Mouse (Mus musculus) heart, embryonic 13.5 days (tissue): ENCODE data around the gene Irf3. TPM values are rescaled to one million over a fixed set of nuclear protein-coding genes. Genes with fewer than 3 reads are reported as not detected.

Source experiments
- ATAC-seq: fragments of 200-750 bp; cut with Nextera tagmentation; 2 replicates; pipeline ENCODE4 v1.8.0; 2017; ENCODE audit warnings: moderate TSS enrichment; ENCODE audit not compliant: insufficient number of reproducible peaks, low FRiP score, low TSS enrichment; ENCODE audit errors: extremely low read depth
- H3K27ac ChIP-seq: fragments of 300-500 bp; sonication (generic); replicated peaks from 2 replicates; pipeline ENCODE4 v1.5.1; 2015; ENCODE audit warnings: moderate library complexity, mild to moderate bottlenecking, inconsistent platforms
- H3K27me3 ChIP-seq: fragments of 300-500 bp; sonication (generic); replicated peaks from 2 replicates; pipeline ENCODE4 v1.6.1; 2015; ENCODE audit warnings: mild to moderate bottlenecking, inconsistent platforms
- H3K36me3 ChIP-seq: fragments of 300-500 bp; sonication (generic); 2 replicates; pipeline ENCODE4 v1.6.1; 2015; ENCODE audit warnings: mild to moderate bottlenecking, inconsistent platforms
- H3K4me1 ChIP-seq: fragments of 300-500 bp; sonication (generic); 2 replicates; pipeline ENCODE4 v1.6.1; 2015; ENCODE audit warnings: inconsistent platforms
- H3K4me2 ChIP-seq: fragments of 300-500 bp; sonication (generic); 2 replicates; pipeline ENCODE4 v1.6.1; 2015; ENCODE audit warnings: inconsistent platforms, mild to moderate bottlenecking, moderate library complexity
- H3K4me3 ChIP-seq: fragments of 300-500 bp; sonication (generic); 2 replicates; pipeline ENCODE4 v1.5.1; 2015; ENCODE audit warnings: moderate library complexity, mild to moderate bottlenecking, inconsistent platforms
- H3K9ac ChIP-seq: fragments of 300-500 bp; sonication (generic); 2 replicates; pipeline ENCODE4 v1.6.1; 2015; ENCODE audit warnings: inconsistent platforms, mild to moderate bottlenecking, moderate library complexity
- H3K9me3 ChIP-seq: fragments of 300-500 bp; sonication (generic); 2 replicates; pipeline ENCODE4 v1.6.1; 2016; ENCODE audit warnings: inconsistent platforms
- WGBS: fragments of 180-500 bp; shearing (Covaris S2); methylation state at CpG from one replicate; pipeline ENCODE4 v1.1.7; 2015; ENCODE audit warnings: mixed read lengths; 5-methylcytosine and 5-hydroxymethylcytosine counted together
- polyA plus RNA-seq: library from polyadenylated mRNA; unstranded; fragments of >200 nt; fragmentation: Nextera tagmentation; extraction: Ambion mirVana; gene quantifications from 2 replicates; pipeline ENCODE4 v1.2.1, GENCODE M21; 2015

Irf3 gene
- polyA plus RNA-seq, 1 experiment from 2014 or later, result 63.6 TPM

DNA sequence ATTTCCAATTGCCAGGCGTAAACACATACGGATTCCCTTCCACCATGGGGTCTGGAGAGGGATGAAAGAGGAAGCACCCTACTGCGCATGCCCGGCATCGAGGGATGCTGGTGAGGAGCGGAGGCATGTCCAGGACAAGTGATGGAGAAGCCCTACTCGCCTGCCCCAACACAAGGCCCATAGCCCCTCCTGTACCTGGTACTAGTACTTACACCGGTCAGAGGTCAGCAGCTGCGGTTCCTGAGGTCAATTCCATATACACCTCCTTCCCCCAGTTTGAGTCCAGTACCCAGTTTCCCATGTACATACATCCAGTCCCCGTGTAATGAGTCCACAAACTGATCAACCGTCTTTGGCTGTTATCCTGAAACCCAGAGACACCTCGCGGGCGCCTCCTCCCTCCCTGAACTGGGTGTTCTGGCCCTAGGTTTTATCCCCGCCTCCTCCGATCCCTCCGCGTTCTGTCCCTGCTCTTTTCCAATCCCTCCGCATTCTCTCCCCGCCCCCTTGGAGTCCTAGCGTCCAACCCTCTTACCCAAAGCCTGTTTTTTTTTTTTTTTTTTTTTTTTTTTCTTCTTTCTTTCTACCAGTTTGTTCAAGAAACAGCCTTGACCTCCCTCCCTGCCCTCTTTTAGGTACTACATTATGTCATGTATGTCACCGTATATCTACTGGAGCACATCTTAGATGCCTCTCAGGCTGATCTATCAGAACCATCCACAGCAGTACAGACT lies 22.9 kb upstream of the Irf3 start, which contains the start of gene Cpt1c:
Cpt1c (minus strand) TSS at position 469 of the 734 bp plus-strand sequence.
- peak within 1 kb of the TSS; percentile 76 for H3K4me2 ChIP-seq
- H3K36me3 ChIP-seq, result peaks cover 44% of the 10 kb centered on the region
- H3K9ac ChIP-seq, result peak within 1 kb of the TSS; percentile 77
- H3K27me3 ChIP-seq, result no peaks in the 10 kb centered on the region
- ATAC-seq, result no peak
- WGBS, result 4% methylated on average over 22 of the region's 22 CpGs
- no peaks in the 10 kb centered on the region for H3K9me3 ChIP-seq
- peak within 1 kb of the TSS; percentile 60 for H3K27ac ChIP-seq
- peaks cover 35% of the 10 kb centered on the region for H3K4me1 ChIP-seq
- peak within 1 kb of the TSS; percentile 54 for H3K4me3 ChIP-seq

DNA sequence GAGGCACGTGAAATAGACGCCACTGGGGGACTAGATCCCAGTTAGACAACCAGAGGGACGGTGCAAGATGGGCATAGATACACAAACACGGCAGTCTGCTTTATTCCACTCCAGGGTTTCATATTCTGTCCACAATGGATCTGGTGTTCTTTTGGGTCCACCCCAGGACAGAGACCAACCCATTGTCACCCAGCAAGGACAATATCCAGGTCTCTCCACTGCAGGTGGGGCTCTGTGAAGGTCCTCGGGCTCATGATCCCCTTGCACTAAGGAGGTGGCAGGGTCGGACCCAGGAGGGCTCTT lies 22.4 kb upstream of the Irf3 start:
- H3K27ac ChIP-seq, result 0 out of 2 replicates have a peak overlapping the region, but pooled peaks have one; percentile 2
- no peaks in the 10 kb centered on the region for H3K9me3 ChIP-seq
- H3K9ac ChIP-seq, result no peak overlapping the region
- H3K4me3 ChIP-seq, result peak overlapping the region; percentile 54; the same call in 1 of the 2 replicates
- H3K27me3 ChIP-seq, result no peaks in the 10 kb centered on the region
- peak overlapping the region; percentile 76 for H3K4me2 ChIP-seq
- WGBS, result 23% methylated on average over 6 of the region's 6 CpGs
- no peak for ATAC-seq
- H3K4me1 ChIP-seq, result peaks cover 31% of the 10 kb centered on the region
- peaks cover 49% of the 10 kb centered on the region for H3K36me3 ChIP-seq

DNA sequence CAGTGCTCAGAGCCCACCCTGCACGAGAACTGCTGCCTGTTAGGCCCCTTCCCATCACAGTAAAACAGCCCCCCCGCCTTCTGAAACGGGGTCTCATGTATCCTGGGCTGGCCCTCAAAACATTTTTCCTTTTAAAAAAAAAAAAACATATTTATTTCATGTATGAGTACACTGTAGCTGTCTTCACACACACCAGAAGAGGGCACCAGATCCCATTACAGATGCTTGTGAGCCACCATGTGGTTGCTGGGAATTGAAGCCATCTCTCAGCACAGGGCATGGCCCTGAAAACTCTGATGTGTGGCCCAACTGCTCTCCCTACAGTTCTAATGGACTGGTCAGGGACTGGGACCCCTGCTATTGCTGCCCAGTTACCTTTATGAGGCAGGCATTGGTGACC lies 19.1 kb upstream of the Irf3 start:
- H3K27ac ChIP-seq, result no peak overlapping the region
- H3K4me3 ChIP-seq, result no peak overlapping the region
- no peak overlapping the region for H3K9ac ChIP-seq
- no peaks in the 10 kb centered on the region for H3K9me3 ChIP-seq
- 93% methylated on average over 3 of the region's 3 CpGs for WGBS
- H3K4me1 ChIP-seq, result peaks cover 18% of the 10 kb centered on the region
- no peaks in the 10 kb centered on the region for H3K27me3 ChIP-seq
- H3K36me3 ChIP-seq, result peaks cover 80% of the 10 kb centered on the region
- no peak for ATAC-seq
- no peak overlapping the region for H3K4me2 ChIP-seq

DNA sequence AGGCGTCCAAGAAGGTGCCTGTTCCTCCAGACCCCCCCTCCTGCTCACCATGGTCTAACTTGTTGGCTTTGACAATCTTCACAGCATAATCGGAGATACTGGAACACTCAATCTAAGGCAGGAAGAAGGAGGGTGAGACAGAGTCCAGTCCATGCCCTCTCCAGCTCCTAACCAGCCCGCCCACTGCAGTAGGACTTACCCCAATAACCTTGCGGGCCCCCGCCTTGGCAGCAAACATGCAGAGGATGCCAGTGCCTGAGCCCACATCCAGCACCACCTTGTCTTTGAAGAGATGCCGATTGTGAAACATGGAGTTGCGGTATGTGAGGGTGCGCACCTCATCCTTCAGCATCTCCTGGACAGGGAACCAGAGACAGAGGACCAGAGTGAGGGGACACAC lies 15.9 kb upstream of the Irf3 start:
- Histone ChIP-seq H3K27me3 (no peaks in the 10 kb centered on the region), H3K9ac (no peak overlapping the region), H3K9me3 (no peaks in the 10 kb centered on the region), H3K4me1 (peaks cover 23% of the 10 kb centered on the region), H3K4me2 (no peak overlapping the region), H3K27ac (no peak overlapping the region), H3K36me3 (peaks cover 78% of the 10 kb centered on the region), H3K4me3 (no peak overlapping the region)
- no peak for ATAC-seq
- WGBS, result 93% methylated on average over 8 of the region's 8 CpGs

DNA sequence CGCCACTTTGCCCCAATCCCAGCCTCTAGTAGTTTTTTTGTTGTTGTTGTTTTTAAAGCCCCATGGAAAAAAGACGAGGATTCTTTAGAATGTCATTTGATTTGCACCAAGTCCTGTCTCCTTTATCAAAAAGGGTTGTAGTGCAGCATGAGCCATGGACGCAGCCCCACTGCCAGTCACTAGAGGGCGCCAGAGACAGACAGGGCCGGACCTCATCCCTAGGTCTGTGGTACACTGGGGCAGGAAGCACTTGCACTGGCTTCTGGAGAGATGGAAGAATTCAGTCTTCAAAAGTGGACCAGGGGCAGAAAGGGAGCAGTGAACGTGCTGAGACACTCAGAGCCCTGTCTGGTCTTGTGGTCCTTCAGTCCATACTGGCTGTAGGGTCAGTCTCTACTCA lies 14.4 kb upstream of the Irf3 start:
- H3K4me1 ChIP-seq, result peaks cover 28% of the 10 kb centered on the region

DNA sequence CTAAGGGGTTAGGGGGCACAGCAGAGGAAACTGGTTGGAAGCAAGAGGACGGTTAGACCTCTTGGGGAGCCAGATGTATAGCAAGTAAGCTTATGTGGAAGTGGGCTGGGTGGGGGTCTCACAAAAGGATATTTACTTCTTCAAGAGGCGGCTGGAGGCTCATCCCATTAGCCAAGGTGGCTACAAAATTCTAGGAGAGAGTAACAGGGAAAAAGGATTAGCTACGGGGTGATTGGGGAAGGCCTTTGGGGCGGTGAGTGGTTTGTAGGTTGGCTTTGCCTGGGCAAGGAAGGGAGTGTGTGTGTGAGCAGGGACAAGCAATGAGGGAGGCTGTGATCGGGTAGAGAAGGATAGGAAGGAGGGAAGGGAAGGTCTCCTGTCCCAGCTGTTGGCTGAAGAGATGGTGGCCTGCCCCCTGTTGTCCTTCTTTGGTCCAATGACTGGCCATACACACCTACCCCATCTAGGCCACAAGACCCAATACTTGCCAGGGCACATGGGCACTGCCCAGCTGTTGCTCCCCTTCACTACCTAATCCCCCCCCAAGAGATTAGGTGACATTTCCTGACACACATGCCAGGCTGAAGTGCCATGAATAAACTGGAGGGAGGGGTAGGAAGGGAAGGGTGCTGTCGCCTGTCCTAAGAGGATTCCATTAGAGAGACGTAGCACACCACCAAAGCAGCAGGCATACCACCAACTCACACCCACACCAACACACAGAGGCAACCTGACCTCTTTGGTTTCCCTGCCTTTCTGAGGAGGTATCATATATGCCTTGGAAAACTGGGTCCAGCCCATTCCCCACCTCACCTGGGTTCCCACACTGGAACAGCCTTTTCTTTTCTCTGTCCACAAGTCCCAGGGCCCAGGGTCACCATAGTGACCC lies 13.3 kb upstream of the Irf3 start:
- Histone ChIP-seq H3K4me1 (peaks cover 37% of the 10 kb centered on the region), H3K27me3 (no peaks in the 10 kb centered on the region), H3K9me3 (no peaks in the 10 kb centered on the region), H3K36me3 (peaks cover 53% of the 10 kb centered on the region), H3K4me3 (peak overlapping the region; percentile 99), H3K27ac (peak overlapping the region; percentile 97), H3K9ac (peak overlapping the region; percentile 99), H3K4me2 (peak overlapping the region; percentile 76)
- 68% methylated on average over 7 of the region's 7 CpGs for WGBS
- no peak for ATAC-seq

More for the DNA sequence above, 14.4 kb upstream of the Irf3 start:
- H3K9me3 ChIP-seq, result no peaks in the 10 kb centered on the region
- 34% methylated on average over 6 of the region's 6 CpGs for WGBS
- peaks cover 62% of the 10 kb centered on the region for H3K36me3 ChIP-seq
- H3K9ac ChIP-seq, result no peak overlapping the region
- H3K27ac ChIP-seq, result 0 out of 2 replicates have a peak overlapping the region, but pooled peaks have one; percentile 52
- no peak overlapping the region for H3K4me2 ChIP-seq
- no peaks in the 10 kb centered on the region for H3K27me3 ChIP-seq
- no peak for ATAC-seq
- no peak overlapping the region for H3K4me3 ChIP-seq

DNA sequence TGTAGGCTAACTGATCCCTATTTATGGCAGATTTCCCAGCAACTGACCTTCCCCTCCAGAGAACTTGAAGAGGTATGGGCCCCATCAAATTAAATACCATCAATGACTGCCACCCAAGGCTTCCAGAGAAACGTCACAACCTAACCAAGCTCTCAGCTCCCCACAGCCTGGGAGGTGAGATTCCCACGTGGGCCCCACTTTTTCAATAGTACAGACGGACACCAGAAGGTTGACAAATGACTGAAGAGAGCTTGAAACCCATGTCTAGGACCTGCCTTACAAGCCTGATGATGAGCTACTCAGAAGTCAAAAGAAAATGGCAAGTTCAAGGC lies 12.6 kb upstream of the Irf3 start:
- peaks cover 53% of the 10 kb centered on the region for H3K36me3 ChIP-seq
- peak overlapping the region; percentile 99 for H3K4me3 ChIP-seq
- peak overlapping the region; percentile 99 for H3K9ac ChIP-seq
- H3K4me2 ChIP-seq, result peak overlapping the region; percentile 76
- H3K27me3 ChIP-seq, result no peaks in the 10 kb centered on the region
- H3K4me1 ChIP-seq, result peaks cover 38% of the 10 kb centered on the region
- no peak for ATAC-seq
- WGBS, result 49% methylated on average over 3 of the region's 3 CpGs
- H3K27ac ChIP-seq, result peak overlapping the region; percentile 97
- H3K9me3 ChIP-seq, result no peaks in the 10 kb centered on the region

DNA sequence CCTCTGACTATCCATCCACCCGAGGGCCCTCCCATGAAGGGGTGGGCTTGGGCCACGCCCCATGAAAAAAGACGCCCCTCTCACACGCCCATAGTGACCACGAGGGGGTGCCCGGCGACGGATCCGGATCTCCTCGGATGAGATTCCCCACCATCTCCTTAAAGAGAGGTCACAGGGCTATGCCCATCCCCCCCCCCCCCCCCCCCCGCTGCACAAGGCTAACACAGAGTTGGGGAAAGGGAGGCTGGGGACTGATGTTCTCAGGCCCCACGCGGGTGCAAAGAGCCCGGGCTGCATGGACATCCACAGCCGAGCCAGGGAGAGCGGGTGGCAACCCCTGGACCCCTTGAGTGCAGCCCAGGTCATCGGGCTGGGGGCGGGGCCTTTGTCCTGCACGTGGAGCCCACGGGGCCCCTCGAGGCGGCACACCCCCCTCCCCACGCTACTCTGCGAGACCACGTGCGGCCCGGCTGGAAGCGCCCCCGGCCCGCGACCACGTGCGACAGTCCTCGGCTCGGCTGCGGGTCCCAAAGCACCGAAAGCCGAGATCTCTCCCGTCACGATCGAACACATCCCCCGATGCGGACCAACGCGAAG lies 11.8 kb upstream of the Irf3 start:
- WGBS, result under 1% methylated on average over 45 of the region's 45 CpGs
- ATAC-seq, result no peak
- H3K4me1 ChIP-seq, result peaks cover 38% of the 10 kb centered on the region
- H3K4me2 ChIP-seq, result peak overlapping the region; percentile 76
- peak overlapping the region; percentile 99 for H3K4me3 ChIP-seq
- H3K36me3 ChIP-seq, result peaks cover 53% of the 10 kb centered on the region
- no peaks in the 10 kb centered on the region for H3K27me3 ChIP-seq
- no peaks in the 10 kb centered on the region for H3K9me3 ChIP-seq
- H3K9ac ChIP-seq, result peak overlapping the region; percentile 99
- peak overlapping the region; percentile 97 for H3K27ac ChIP-seq

DNA sequence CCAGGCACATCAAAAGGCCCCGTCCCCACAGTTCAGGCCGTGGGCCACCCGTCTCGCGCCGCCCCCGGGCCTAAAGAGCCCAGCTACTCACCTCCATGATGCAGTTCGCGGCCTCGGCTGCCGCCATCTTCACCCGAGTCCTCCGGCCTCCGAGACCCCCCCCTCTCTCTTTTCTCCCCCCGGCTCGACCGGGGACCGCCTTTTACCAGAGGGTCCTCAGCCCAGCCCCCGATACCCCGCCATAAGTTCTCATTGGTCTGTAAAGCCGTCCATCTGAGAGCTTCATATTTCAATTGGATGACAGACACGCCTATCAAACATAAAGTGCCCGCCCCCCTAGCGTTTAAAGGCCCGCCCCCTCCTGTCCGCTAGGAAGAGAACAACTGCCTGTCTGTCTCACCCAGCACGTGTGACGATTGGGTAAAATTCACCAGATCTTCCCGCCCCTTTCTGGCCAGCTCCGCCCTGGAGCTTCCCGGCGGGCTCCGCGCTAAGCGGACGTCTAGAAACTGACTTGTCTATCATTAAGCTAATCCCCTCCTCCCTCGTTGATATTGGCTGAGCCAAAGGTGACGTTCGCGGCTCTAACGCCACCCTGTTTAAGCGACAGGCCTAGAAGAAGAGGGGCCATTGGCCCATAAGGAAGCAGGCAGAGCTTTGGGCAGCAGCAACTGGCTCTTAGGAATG lies 11.1 kb upstream of the Irf3 start, which contains the start of gene Prmt1:
Prmt1 (minus strand) TSS at position 377 of the 687 bp plus-strand sequence.
- peak within 1 kb of the TSS; percentile 78 for H3K4me2 ChIP-seq
- H3K27ac ChIP-seq, result peak within 1 kb of the TSS; percentile 97
- no peaks in the 10 kb centered on the region for H3K9me3 ChIP-seq
- H3K9ac ChIP-seq, result peak within 1 kb of the TSS; percentile 99
- H3K4me1 ChIP-seq, result peaks cover 38% of the 10 kb centered on the region
- under 1% methylated on average over 41 of the region's 42 CpGs for WGBS
- peaks cover 53% of the 10 kb centered on the region for H3K36me3 ChIP-seq
- peak within 1 kb of the TSS; percentile 99 for H3K4me3 ChIP-seq
- no peaks in the 10 kb centered on the region for H3K27me3 ChIP-seq
- peak; percentile 92 for ATAC-seq

DNA sequence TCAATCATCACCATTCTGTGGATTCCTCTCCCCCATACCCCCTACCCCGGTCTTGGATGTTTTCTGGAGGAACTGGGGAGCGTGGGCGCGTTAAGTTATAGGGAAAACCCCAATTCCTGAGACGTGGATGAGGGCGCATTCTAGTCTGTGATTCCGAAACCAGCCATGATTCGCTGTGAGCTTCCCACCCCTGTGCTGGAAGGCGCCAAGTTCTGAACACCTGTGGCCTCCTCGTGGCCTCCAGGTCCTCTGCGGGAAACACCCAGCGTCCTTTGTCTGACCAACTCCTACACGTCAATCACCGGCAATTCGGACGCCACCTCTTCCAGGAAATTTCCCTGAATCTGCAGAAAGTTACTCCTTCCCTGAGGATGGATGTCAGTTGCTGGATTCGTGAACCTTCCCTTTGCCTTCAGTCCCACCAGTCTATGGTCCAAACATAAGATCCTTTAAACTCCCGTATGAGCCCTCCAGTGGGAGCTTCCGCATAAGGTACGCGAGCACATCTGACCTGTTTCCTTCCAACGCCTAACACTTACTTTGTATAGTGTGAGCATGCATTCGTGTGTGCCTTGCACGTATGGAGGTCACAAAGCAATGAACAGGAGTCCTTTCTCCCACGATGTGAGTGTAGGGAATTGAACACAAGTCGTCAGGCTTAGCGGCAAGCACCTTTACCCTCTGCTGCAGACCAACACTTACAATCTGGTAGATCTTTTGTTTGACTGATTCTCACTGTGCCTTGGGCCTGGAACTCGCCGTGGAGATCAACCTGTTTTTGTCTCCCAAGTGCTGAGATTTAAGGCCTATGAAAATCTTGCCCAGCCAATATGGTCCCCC lies 10.3 kb upstream of the Irf3 start:
- Histone ChIP-seq H3K4me3 (peak overlapping the region; percentile 99), H3K4me2 (peak overlapping the region; percentile 78), H3K9ac (peak overlapping the region; percentile 87), H3K27me3 (no peaks in the 10 kb centered on the region), H3K27ac (peak overlapping the region; percentile 90), H3K9me3 (no peaks in the 10 kb centered on the region), H3K4me1 (peaks cover 38% of the 10 kb centered on the region), H3K36me3 (peaks cover 53% of the 10 kb centered on the region)
- peak; percentile 2; the same call in 1 of the 2 replicates for ATAC-seq
- under 1% methylated on average over 29 of the region's 29 CpGs for WGBS
